Mouse (Mus musculus) left cerebral cortex, adult 18-20 months (tissue): ENCODE measurements around the gene Abhd6. TPM values are rescaled to one million over a fixed set of nuclear protein-coding genes. Genes with fewer than 3 reads are reported as not detected.

Source experiments
- DNase-seq, 2 experiments: peaks; one replicate each; pipeline ENCODE4 v3.0.0; 2021 to 2022; ENCODE audit warnings: low spot score in 2 of 2, mixed read lengths in 1 of 2
- total RNA-seq, 2 experiments: library from RNA; stranded (reverse); gene quantifications; 2 replicates each; pipeline ENCODE4 v1.2.3; 2021

Gene Abhd6
- total RNA-seq, 2 experiments from 2014 or later: 74.8 to 75.0 TPM

GRCm38 (mm10) chr14:8054310-8055102 is 51.8 kb downstream of the Abhd6 start:
- no peak for DNase-seq

GRCm38 (mm10) chr14:8056076-8056475 is 53.4 kb downstream of the Abhd6 start:
- DNase-seq: no peak

- no peak for DNase-seq
Measured at GRCm38 (mm10) chr14:8059938-8060337, 57.2 kb downstream of the Abhd6 start.

GRCm38 (mm10) chr14:8062076-8062475 is 59.4 kb downstream of the Abhd6 start:
- DNase-seq: no peak

GRCm38 (mm10) chr14:8062537-8063301 is 60.0 kb downstream of the Abhd6 start:
- peak; percentile 47 to 57 for DNase-seq

GRCm38 (mm10) chr14:8063835-8064785 is 61.4 kb downstream of the Abhd6 start:
- DNase-seq: no peak

- DNase-seq: peak; percentile 97 to 99
Measured at GRCm38 (mm10) chr14:8080165-8080679, 77.5 kb downstream of the Abhd6 start, which contains the start of gene Rpp14. Rpp14 (plus strand) TSS chr14:8080367.

- DNase-seq: no peak
Measured at GRCm38 (mm10) chr14:8080718-8081117, 78.0 kb downstream of the Abhd6 start.

- DNase-seq: no peak
Measured at GRCm38 (mm10) chr14:8082949-8083348, 80.2 kb downstream of the Abhd6 start.

- no peak for DNase-seq
Measured at GRCm38 (mm10) chr14:8089016-8089415, 86.3 kb downstream of the Abhd6 start.

GRCm38 (mm10) chr14:8092573-8092972 is 89.9 kb downstream of the Abhd6 start:
- no peak for DNase-seq

- DNase-seq: no peak
Measured at GRCm38 (mm10) chr14:8093427-8093826, 90.7 kb downstream of the Abhd6 start.

GRCm38 (mm10) chr14:8094931-8095561 is 92.3 kb downstream of the Abhd6 start:
- no peak for DNase-seq

- DNase-seq: no peak
Measured at GRCm38 (mm10) chr14:8095562-8095950, 92.9 kb downstream of the Abhd6 start.

GRCm38 (mm10) chr14:8097978-8098686 is 95.4 kb downstream of the Abhd6 start, which contains the start of gene Pxk:
Pxk (plus strand) TSS chr14:8098211.
- DNase-seq: peak; percentile 98

GRCm38 (mm10) chr14:8098687-8098995 is 95.9 kb downstream of the Abhd6 start:
- no peak for DNase-seq

GRCm38 (mm10) chr14:8099561-8100021 is 96.9 kb downstream of the Abhd6 start:
- peak; percentile 40 to 42 for DNase-seq

- peak; percentile 22 to 45 for DNase-seq
Measured at GRCm38 (mm10) chr14:8101886-8102285, 99.2 kb downstream of the Abhd6 start.

GRCm38 (mm10) chr14:8102676-8103075 is 100.0 kb downstream of the Abhd6 start:
- no peak for DNase-seq
